Mouse (Mus musculus): ENCODE measurements around the gene Ubl4b. TPM values are rescaled to one million over a fixed set of nuclear protein-coding genes. Genes with fewer than 3 reads are reported as not detected.

Gene Ubl4b
- total and polyA plus RNA-seq, 2 experiments from 2014 or later: not detected

DNA sequence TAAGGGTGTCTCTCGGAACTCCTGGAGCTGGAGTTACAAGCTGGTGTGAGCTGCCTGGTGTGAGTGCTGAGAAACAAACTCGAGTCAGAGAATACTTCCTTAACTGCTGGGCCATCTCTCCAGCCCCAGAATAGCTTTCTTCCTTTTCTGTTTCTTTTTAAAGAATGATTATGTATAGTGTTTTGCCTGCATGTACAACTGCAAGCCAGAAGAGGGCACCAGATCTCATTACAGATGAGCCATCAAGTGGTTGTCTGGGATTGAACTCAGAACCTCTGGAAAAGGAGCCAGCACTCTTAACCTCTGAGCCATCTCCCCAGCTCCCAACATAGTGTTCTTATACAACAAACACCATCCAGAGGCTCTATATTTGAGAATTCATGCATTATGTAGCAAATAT is 16.3 kb upstream of the Ubl4b start:
- ATAC-seq: no peak
- 46% methylated on average over 2 of the region's 2 CpGs for WGBS
- TF ChIP-seq CTCF (IDR thresholded peaks at IDR 0.05; ENCODE audit: low read depth): peak; percentile 57

GRCm38 (mm10) chr3:107568721-107569120 is 13.8 kb upstream of the Ubl4b start:
- DNase-seq (ENCODE audit: low spot score) (peak; percentile 48), ATAC-seq (peak; percentile 47; the same call in 1 of the 2 replicates)
- H3K9ac ChIP-seq (replicated peaks; ENCODE audit: low read length): no peak overlapping the region
- H3K4me3 ChIP-seq (ENCODE audit: low read length): no peak overlapping the region
- H3K27me3 ChIP-seq (ENCODE audit: insufficient read depth, low read length): no peaks in the 10 kb centered on the region
- H3K27ac ChIP-seq: no peak overlapping the region
- H3K9me3 ChIP-seq (ENCODE audit: low read length): no peaks in the 10 kb centered on the region
- H3K36me3 ChIP-seq (ENCODE audit: insufficient read depth, low read length): no peaks in the 10 kb centered on the region
- H3K4me1 ChIP-seq (ENCODE audit: insufficient read depth, low read length): no peaks in the 10 kb centered on the region
- WGBS: 46% methylated on average over 4 of the region's 4 CpGs
- TF ChIP-seq CTCF (IDR thresholded peaks at IDR 0.05; ENCODE audit: low read depth): no peak
- H3K4me2 ChIP-seq (ENCODE audit: low read depth, low read length): no peak overlapping the region

More for the DNA sequence above, 16.3 kb upstream of the Ubl4b start:
- no peak overlapping the region for H3K4me2 ChIP-seq (ENCODE audit: low read depth, low read length)
- H3K4me3 ChIP-seq (ENCODE audit: low read length): no peak overlapping the region
- no peaks in the 10 kb centered on the region for H3K27me3 ChIP-seq (ENCODE audit: insufficient read depth, low read length)
- DNase-seq (ENCODE audit: low spot score): no peak
- no peak overlapping the region for H3K9ac ChIP-seq (replicated peaks; ENCODE audit: low read length)
- H3K36me3 ChIP-seq (ENCODE audit: insufficient read depth, low read length): no peaks in the 10 kb centered on the region
- H3K27ac ChIP-seq: no peak overlapping the region
- H3K9me3 ChIP-seq (ENCODE audit: low read length): no peaks in the 10 kb centered on the region
- no peaks in the 10 kb centered on the region for H3K4me1 ChIP-seq (ENCODE audit: insufficient read depth, low read length)

DNA sequence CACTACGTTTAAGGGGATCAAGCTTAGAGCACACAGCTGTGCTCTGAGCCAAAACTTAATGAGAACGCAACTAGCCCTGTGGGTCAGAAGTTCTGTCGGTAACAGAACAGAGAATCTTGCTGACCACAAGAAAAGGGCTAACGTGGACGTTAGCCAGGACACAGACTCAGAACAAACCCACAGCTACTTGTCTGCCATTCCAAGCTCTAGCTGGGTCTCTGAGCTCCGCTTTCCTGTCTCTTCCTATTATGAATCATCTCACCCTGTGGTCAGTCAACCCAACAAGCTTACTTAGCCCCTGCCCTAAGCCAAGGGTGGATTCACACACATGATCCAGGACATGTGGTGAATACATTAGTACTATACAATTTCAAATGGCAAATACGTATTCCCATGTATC is 12.9 kb upstream of the Ubl4b start:
- ATAC-seq: no peak
- WGBS: 62% methylated on average over 7 of the region's 7 CpGs

DNA sequence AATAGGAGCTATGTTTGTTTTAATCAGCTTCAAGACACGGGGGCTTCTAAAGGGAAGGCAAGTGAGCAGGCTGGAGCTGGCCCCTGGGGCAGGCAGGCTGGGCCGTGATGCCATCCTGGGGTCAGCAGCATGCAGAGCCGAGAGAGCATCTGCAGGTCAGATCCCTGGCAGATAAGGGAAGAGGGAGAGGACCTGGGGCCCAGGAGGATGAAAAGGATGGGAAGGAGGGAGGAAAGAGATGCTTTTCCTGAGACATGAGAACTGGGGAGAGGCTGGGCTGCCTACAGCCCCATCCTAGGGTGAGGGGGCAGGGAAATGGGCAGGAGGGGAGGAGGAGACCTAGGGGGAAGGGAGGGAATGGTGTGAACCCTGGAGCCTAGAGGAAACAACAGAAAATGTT is 10.5 kb upstream of the Ubl4b start:
- no peak for ATAC-seq
- H3K27me3 ChIP-seq (ENCODE audit: insufficient read depth, low read length): no peaks in the 10 kb centered on the region
- H3K36me3 ChIP-seq (ENCODE audit: insufficient read depth, low read length): no peaks in the 10 kb centered on the region
- no peak overlapping the region for H3K9ac ChIP-seq (replicated peaks; ENCODE audit: low read length)
- no peak overlapping the region for H3K27ac ChIP-seq
- no peak for TF ChIP-seq CTCF (IDR thresholded peaks at IDR 0.05; ENCODE audit: low read depth)
- H3K4me1 ChIP-seq (ENCODE audit: insufficient read depth, low read length): no peaks in the 10 kb centered on the region
- H3K9me3 ChIP-seq (ENCODE audit: low read length): no peaks in the 10 kb centered on the region
- H3K4me3 ChIP-seq (ENCODE audit: low read length): no peak overlapping the region
- H3K4me2 ChIP-seq (ENCODE audit: low read depth, low read length): no peak overlapping the region
- DNase-seq (ENCODE audit: low spot score): no peak
- 36% methylated on average over 3 of the region's 3 CpGs for WGBS

More for the DNA sequence above, 12.9 kb upstream of the Ubl4b start:
- no peak overlapping the region for H3K27ac ChIP-seq
- H3K27me3 ChIP-seq (ENCODE audit: insufficient read depth, low read length): no peaks in the 10 kb centered on the region
- H3K4me1 ChIP-seq (ENCODE audit: insufficient read depth, low read length): no peaks in the 10 kb centered on the region
- no peaks in the 10 kb centered on the region for H3K36me3 ChIP-seq (ENCODE audit: insufficient read depth, low read length)
- no peak overlapping the region for H3K4me3 ChIP-seq (ENCODE audit: low read length)
- H3K4me2 ChIP-seq (ENCODE audit: low read depth, low read length): no peak overlapping the region
- TF ChIP-seq CTCF (IDR thresholded peaks at IDR 0.05; ENCODE audit: low read depth): no peak
- no peaks in the 10 kb centered on the region for H3K9me3 ChIP-seq (ENCODE audit: low read length)
- H3K9ac ChIP-seq (replicated peaks; ENCODE audit: low read length): no peak overlapping the region
- no peak for DNase-seq (ENCODE audit: low spot score)

DNA sequence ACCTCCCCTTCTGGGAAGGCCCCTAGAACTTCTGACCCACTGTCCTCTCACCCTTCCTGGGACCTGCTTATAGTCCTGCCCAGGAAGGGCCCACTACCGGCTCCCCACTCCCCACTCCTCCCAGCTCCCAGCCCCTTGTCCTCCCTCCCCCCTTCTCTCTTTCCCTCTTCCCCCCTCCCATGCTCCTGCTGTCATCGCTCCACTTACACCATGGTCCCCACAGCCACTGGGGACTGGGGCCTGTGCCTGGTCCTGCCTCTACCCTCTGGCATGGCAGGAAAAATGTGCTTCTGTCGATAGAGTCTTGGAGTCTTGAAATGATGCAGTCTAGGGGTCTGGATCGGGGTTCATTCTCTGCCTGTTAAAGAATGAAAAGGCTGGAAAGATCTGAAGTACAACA is 9.0 kb upstream of the Ubl4b start:
- DNase-seq (ENCODE audit: low spot score) (no peak), ATAC-seq (no peak)
- H3K36me3 ChIP-seq (ENCODE audit: insufficient read depth, low read length): no peaks in the 10 kb centered on the region
- H3K4me2 ChIP-seq (ENCODE audit: low read depth, low read length): no peak overlapping the region
- 42% methylated on average over 4 of the region's 4 CpGs for WGBS
- H3K9me3 ChIP-seq (ENCODE audit: low read length): no peaks in the 10 kb centered on the region
- H3K4me3 ChIP-seq (ENCODE audit: low read length): no peak overlapping the region
- TF ChIP-seq CTCF (IDR thresholded peaks at IDR 0.05; ENCODE audit: low read depth): no peak
- no peaks in the 10 kb centered on the region for H3K4me1 ChIP-seq (ENCODE audit: insufficient read depth, low read length)
- no peak overlapping the region for H3K9ac ChIP-seq (replicated peaks; ENCODE audit: low read length)
- H3K27me3 ChIP-seq (ENCODE audit: insufficient read depth, low read length): no peaks in the 10 kb centered on the region
- no peak overlapping the region for H3K27ac ChIP-seq

DNA sequence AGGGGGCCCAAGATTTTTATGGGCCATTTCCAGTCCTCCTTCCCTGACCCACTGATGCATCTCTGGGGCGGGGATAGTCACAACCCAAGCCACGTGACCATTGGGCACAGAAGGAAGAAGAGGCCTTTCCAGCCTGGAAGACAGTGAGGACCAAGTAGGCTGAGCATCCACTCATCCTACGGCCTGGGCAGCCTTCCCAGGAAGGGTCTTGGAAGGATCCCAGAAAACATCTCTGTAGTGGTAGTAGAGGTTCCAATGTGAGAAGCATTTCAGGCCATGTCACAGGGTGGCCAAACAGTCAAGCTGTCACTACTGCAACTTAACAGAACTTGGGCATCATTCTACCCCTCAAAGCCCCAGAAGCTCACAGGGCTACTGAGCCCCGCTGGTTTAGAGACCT is 7.7 kb upstream of the Ubl4b start:
- Histone ChIP-seq H3K9me3 (ENCODE audit: low read length) (no peaks in the 10 kb centered on the region), H3K27ac (no peak overlapping the region), H3K4me3 (ENCODE audit: low read length) (no peak overlapping the region), H3K9ac (replicated peaks; ENCODE audit: low read length) (no peak overlapping the region), H3K36me3 (ENCODE audit: insufficient read depth, low read length) (no peaks in the 10 kb centered on the region), H3K27me3 (ENCODE audit: insufficient read depth, low read length) (0 out of 2 replicates have a peak, but pooled peaks cover 5% of the 10 kb centered on the region), H3K4me2 (ENCODE audit: low read depth, low read length) (no peak overlapping the region), H3K4me1 (ENCODE audit: insufficient read depth, low read length) (no peaks in the 10 kb centered on the region)
- ATAC-seq (no peak), DNase-seq (ENCODE audit: low spot score) (no peak)
- TF ChIP-seq CTCF (IDR thresholded peaks at IDR 0.05; ENCODE audit: low read depth): no peak
- WGBS: 80% methylated on average over 4 of the region's 4 CpGs

DNA sequence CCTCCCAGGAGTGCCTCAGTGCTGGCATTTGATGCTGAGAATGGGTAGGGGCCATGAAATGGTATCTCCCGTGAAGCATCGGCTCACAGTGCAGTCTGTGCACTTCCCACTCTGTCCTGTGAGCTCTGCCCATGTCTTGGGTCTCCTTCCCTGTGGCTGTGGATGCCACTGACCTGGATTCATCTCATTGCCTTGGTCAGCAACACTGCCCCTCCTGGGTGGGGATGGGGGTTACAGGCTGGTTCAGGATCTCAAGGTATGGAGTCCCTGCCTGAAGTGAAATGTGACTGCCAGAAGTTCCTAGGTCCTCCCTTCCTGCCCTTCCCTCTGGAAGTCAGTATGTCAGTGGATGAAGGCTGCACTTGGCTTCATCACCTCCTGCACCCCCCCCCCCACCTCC is 7.2 kb upstream of the Ubl4b start:
- Histone ChIP-seq H3K27me3 (ENCODE audit: insufficient read depth, low read length) (0 out of 2 replicates have a peak, but pooled peaks cover 6% of the 10 kb centered on the region), H3K4me2 (ENCODE audit: low read depth, low read length) (no peak overlapping the region), H3K9me3 (ENCODE audit: low read length) (no peaks in the 10 kb centered on the region), H3K9ac (replicated peaks; ENCODE audit: low read length) (no peak overlapping the region), H3K4me3 (ENCODE audit: low read length) (no peak overlapping the region), H3K36me3 (ENCODE audit: insufficient read depth, low read length) (no peaks in the 10 kb centered on the region), H3K27ac (no peak overlapping the region), H3K4me1 (ENCODE audit: insufficient read depth, low read length) (no peaks in the 10 kb centered on the region)
- 86% methylated on average over 2 of the region's 2 CpGs for WGBS
- no peak for TF ChIP-seq CTCF (IDR thresholded peaks at IDR 0.05; ENCODE audit: low read depth)
- DNase-seq (ENCODE audit: low spot score) (no peak), ATAC-seq (no peak)

All from hindbrain, postnatal 0 days (tissue).